Mouse (Mus musculus): ENCODE measurements around the gene Sgcb.
"Not testable (repeated sequence)": the region's sequence is repeated elsewhere in the genome, so short reads cannot be mapped to it uniquely, and the experiment has no call there.

Sgcb gene

DNA sequence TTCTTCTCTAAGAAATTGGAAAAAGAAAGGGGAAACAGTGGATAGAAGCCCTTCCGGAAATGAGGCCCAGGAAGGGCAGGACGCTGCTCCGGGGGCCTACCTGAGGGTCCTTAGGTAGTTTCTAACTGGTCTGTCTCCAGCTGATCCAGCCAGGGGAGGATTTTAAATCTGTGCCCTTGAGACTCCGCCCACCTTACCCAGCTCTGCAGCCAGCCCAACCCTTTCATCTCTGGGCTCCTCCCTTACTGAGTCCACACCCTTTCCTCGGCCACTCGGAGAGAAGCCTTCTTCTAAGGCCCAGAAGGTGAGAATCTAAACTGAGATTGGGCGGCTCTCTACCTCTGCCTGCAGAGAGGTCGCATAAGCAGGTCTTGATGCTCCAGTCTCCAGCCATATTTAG lies 15.3 kb downstream of the Sgcb start, which contains the start of gene Lrrc66:
TSS of gene Lrrc66 (minus strand) at position 236 of the 400 bp plus-strand sequence.
- no peak for DNase-seq

DNA sequence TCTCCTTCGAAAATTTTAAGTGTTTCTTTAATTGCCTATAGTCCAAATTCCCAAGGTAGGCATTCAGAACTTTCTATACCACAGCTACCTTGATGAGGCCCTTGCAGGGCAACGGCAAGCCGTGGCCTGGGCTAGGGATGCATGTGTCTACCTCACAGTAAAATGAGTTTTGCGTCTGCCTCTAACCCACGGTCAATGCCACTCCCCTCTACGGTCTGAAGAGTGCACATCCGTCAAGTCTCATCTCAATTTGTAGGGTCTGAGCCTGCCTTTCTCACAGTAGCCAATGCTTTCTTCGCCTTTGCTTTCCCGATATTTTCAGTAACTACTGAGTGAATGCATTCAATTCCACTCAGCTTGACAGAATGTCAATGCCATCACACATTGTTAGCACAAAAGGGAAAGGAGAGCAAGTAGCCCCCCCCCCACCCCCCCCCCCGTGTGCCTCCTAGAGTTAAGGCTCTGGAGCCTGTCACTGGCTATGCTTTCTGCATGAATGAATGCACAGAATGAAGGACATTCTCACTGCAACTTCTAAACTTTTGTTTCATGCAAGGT lies 16.5 kb downstream of the Sgcb start:
- DNase-seq = no peak

DNA sequence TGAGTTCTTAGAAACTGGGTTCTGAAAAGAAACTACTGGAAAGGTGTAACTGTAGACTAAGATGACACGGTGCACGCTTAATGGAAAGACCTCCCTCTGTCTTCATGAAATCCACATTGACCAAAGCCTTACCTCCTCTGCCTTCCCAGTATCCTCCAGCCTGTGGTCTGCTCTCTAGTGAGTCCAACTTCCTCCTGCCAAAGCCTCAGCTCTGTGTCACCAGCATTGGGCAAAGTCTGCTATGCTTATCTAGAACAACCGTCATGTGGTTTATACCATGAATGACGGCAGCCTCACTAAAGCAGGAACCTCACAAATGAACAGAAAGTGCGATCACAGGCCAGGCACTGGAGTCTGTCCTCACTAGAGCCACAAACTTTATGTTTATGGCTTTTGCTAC lies 17.4 kb downstream of the Sgcb start:
- DNase-seq = no peak

DNA sequence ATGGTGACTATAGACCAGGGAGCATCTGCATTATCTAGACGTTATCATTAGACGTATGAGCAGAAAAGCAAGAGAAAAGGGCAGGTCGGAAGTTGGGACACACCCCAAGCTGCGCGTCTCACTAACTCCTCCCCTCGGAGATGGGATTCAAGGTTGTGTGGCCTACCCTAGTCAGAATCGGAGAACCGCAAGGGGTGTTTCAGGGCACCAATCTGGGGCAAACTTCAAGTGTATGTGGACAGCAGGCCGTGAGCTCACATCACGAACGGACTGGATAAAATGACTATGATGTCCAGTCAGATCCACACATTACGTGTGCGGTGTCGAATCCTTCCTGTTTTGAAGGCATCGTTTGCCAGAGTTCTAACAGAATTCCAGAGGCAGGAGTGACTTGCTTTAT lies 19.6 kb downstream of the Sgcb start:
- DNase-seq = no peak

DNA sequence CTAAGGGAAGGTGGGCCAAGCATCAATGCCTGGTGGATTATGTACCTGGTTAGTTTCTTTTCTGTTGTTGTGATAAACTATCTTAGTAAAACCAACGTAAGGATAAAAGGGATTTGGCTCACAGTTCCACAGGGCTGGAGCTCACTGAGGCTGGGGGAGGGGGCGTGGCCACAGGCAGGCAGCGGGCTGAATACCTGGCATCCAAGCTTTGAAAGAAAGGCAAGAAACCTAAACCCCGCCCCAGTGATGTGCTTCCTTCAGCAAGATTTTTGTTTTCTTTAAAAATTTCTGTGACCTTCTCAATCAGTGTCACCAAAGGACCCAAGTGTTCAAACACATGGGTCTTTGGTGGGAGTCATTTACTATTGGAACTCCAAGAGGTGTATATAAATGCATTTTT lies 20.0 kb downstream of the Sgcb start:
- DNase-seq = no peak

- no peak for DNase-seq
Observed at GRCm38 (mm10) chr5:73626842-73627241, 20.7 kb downstream of the Sgcb start.

DNA sequence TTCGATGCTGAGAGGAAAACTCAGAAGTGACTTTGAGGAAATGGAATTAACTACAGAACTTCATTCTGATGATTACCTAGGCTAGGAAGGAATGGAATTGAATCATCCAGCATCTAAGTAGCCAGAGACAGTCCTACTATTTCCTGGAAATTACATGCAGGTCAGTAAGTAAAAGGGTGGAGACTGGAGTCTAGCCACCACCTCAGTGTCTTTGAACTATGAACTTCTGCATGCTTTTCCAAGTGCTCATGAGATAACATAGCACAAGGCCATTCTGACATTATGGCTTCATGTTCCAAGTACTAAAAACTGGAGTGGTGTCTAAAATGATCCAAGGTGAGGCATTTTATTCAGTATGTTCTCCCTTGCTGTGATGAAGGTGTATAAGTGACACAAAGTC lies 22.1 kb downstream of the Sgcb start:
- no peak for DNase-seq

DNA sequence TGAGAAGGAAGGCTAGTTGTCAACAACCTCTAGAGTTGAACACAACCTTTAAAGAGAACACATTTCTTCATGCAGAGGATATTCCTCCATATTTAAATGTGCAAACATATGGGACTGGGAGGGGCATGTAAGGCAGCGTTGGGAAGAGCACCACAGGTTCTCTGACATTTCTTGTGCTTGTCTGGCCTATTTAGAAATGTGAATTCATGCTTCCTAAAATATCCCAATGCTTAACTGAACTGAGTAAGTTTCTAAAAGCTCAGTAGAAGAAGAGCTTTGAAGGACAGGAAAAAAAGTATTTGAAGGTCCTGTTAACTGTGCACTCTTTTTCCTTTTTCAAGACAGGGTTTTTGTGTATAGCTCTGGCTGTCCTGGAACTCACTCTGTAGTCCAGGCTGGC lies 28.6 kb downstream of the Sgcb start:
- no peak for DNase-seq

DNA sequence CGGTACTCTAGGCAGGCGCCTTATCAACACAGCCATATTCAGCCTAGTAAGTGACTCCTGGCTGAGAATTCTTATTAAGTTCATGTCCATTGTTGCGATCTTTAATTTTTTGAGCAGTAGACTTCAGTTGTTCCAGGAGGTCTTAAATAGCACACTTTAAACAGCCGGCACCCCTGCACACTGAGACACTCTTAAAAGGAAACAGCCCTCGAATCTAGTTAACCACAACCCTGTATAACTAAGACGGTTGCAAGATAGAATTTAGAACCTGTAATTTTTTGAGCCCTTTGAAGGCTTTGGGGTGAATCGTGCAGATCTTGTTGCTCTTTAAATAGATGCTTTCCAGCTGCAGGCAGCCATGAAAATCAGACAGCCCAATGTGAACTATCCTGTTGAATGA lies 32.4 kb downstream of the Sgcb start:
- DNase-seq = no peak

GRCm38 (mm10) chr5:73613296-73613695 lies 34.3 kb downstream of the Sgcb start:
- no peak for DNase-seq

DNA sequence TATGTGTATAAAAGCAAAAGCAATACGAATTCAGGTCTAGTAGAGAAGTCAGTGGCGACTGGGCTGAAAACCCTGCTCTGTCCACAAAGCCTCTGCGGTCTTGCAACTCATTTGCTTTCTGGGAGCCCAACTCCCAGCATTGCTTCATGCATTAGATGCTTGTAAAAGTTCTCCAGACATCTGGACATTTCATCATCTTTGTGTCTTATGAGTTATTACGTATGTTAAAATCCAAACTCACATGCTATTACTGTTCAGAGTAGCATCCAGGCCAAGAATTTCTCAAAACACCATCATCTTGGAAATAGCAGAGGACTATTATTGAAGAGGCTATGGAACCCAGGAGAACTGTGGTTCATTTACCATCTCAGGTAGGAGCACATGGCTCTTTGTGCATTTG lies 36.5 kb downstream of the Sgcb start:
- DNase-seq = no peak

GRCm38 (mm10) chr5:73604964-73605363 lies 42.6 kb downstream of the Sgcb start:
- no peak for DNase-seq

GRCm38 (mm10) chr5:73604542-73604941 lies 43.0 kb downstream of the Sgcb start:
- no peak for DNase-seq

DNA sequence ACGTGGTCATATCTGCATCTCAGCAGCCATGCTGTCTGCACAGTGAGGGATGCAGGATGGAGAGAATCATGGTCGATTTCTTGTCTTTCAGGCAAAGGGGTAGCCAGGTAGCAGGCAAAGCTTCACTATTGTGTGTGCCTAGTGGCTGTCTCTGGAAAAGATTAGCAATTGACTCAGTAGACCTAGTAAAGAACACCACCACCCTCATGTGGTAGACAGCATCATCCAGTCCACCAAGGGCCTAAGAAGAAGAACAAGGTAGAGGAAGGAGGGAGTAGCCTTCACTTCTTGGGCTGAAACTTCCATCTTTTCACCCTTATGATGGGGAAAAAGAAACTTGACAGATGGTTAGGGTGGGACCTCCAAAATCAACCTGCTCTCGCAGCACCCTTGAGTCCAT lies 44.7 kb downstream of the Sgcb start:
- DNase-seq = no peak

GRCm38 (mm10) chr5:73601361-73601763 lies 46.2 kb downstream of the Sgcb start:
- no peak for DNase-seq

DNA sequence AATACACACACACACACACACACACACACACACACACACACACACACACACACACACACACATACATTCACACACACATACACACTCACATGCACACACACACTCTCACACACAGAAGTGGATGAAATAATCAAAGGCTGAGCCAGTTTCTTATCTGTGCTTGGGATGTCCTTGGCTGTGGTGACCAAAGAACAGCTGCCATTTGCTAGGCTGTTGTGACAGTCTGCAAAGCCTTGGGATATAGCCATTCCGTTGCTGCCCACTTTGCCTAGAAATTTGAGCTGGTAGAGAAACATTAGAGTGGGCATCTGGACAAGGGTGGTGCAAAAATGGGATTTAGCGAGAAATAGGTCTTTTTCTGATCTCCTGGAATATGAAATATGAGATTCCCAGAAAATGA lies 47.6 kb downstream of the Sgcb start:
- DNase-seq = no peak

- DNase-seq = no peak
Observed at GRCm38 (mm10) chr5:73598943-73599695, 48.5 kb downstream of the Sgcb start.

DNA sequence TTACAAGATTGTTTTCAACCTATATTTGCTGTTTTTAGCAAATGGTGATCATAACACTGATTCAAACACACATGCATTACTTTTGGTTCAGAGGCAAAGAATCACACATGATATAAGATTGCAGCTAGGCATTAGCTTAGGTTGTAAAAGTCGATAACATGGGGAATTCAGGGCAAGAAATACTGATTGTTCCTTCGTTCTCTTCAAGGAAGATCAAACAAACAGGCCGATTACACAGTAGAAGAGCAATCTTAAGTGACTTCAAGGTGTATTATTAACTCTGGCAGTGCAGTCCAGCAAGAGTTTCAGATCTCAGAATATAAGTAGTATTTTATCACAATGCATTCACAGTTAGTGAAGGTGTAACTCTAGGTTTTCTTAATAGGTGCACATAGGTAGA lies 60.5 kb downstream of the Sgcb start:
- no peak for DNase-seq

DNA sequence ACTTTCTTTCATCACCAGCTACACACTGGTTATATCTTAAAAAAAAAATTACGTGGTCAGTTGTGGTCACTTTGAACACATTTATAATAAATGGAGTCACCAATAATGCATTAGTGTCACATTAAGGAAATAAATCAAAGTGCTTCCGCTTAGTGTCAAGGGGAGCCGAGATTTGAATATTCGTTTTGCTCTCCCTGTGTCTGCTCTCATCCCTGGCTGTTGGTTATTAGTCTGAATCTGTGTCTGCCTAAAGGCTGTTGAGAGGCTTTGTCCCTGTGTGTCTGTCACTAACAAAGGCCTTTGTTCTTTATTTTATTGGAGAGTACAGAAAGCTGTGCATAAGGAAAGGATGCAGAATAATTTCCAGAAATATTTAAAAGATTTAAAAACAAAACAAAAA lies 61.0 kb downstream of the Sgcb start:
- DNase-seq = no peak

GRCm38 (mm10) chr5:73585212-73586115 lies 62.1 kb downstream of the Sgcb start:
- no peak for DNase-seq

DNA sequence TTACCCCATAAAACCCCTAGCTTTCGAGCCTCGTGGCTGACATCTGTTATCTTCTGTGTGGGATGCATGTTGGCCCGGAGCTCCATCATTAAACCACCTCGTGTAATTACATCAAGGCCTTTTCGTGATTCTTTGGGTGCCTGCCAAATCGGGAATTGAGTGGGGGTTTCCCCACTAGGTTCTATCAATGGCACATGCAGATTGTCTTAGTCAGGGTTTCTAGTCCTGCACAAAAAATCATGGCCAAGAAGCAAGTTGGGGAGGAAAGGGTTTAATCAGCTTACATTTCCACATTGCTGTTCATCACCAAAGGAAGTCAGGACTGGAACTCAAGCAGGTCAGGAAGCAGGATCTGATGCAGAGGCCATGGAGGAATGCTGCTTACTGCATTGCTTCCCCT lies 63.6 kb downstream of the Sgcb start:
- not testable (repeated sequence) for DNase-seq
